Mouse (Mus musculus): ENCODE data around the gene Pik3ip1.

Pik3ip1 gene

GRCm38 (mm10) chr11:3373591-3374292 is 43.5 kb downstream of the Pik3ip1 start:
- in situ Hi-C loops (cut with MboI, MseI) = no loop called here

DNA sequence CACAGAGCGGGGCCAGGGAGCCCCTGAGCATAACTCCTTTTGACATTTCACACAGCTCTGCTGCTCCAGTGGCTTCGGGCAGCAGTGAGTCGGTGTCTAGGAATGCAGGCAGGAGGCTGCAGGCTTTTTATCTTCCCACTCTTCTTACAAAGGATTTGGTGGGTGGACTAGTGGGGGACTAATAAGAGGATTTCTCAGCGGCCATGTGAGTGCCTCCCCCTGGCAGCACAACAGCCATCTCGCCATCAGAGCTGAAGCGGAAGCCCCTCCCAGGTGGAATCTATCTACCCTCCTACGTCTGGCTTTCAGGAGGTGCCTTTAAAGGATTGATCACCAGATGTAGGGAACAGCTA is 44.1 kb downstream of the Pik3ip1 start:
- in situ Hi-C loops (cut with MboI, MseI) = no loop called here

DNA sequence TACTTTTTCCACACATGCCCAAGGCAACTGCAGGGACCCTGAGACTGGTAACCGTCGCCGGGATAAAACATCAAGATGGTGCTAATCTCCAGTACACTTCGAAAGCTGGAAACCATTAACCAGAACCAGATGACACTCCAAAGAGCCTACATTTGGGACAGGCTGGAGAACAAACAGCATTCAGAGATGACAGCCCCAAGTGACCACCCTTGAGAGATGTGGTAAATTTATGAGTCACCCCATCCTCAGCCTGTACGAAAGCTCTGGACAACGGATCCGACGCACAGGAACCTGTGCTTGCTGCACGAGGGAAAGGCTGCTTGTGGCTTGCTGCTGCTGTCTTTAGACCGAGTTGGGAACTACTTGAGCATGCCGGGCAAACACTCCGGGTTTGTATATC is 44.5 kb downstream of the Pik3ip1 start:
- in situ Hi-C loops (cut with MboI, MseI) = no loop called here

- in situ Hi-C loops (cut with MboI, MseI) = no loop called here
These were observed 49.2 kb downstream of the Pik3ip1 start for GRCm38 (mm10) chr11:3379427-3379826.

GRCm38 (mm10) chr11:3381148-3381814 is 51.1 kb downstream of the Pik3ip1 start:
- in situ Hi-C loops (cut with MboI, MseI) = no loop called here

DNA sequence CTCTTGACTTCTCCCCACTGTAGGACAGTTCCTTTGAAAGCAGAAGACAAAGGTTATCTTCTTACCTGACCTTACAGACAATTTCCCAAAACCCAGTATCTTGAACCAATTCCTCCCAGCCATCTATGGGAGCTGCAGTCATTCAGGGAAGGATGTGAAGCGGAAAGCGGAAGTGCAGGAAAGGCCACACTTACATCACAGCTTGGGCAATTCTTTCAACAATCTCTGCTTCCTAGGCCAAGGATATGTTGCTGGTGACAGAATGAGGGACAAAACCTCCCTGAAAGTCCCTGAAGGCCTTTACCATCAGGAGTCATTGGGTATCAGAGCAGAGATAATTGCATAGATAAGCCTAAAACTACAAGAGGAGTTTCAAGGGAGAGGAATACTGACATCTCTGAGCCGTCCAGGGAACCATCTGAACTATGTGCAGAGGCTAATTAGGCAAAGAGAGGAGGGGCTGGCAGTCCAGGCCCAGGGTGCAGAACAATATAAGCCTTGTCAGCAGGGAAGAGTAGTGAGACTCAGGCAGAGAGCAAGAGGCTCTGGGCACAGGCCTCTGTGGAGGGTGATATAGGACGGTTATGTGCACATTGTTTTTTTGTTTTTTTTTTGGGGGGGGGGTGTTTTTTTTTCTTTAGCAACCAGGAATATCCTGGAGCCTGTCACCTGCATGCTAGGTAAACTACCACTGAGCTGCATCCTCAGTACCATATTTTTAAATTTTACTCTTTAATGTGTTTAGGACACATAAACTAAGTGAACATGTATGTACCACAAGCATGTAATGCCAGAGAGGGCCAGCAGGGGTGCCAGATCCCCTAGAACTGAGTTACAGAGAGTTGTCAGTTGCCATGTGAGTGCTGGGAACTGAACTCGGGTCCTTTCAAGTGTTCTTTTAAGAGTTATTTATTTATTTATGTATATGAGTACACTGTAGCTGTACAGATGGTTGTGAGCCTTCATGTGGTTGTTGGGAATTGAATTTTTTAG is 52.7 kb downstream of the Pik3ip1 start:
- in situ Hi-C loops (cut with MboI, MseI) = no loop called here

- in situ Hi-C loops (cut with MboI, MseI) = no loop called here
These were observed 56.8 kb downstream of the Pik3ip1 start for GRCm38 (mm10) chr11:3386941-3387368.

- in situ Hi-C loops (cut with MboI, MseI) = no loop called here
These were observed 57.4 kb downstream of the Pik3ip1 start for GRCm38 (mm10) chr11:3387482-3388196.

DNA sequence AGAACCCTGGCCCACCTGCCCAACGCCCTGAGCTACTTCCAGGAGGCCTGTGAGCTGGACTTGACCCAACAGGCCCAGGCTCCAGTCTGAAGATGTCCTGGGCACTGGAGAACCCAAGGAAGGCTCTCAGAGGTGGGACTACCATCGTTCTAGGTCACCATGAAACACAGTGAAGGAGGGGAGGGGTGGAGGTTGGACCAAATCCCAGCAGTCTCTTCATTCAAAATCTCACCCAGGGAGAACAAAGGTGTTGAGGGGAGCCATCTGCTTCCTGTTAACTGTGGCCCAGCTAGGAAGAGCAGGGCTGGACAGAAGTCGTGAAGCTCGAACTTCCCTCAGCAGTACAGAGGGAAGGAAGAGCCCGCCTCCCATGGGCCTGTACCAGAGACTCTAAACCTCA is 59.8 kb downstream of the Pik3ip1 start:
- in situ Hi-C loops (cut with MboI, MseI) = no loop called here

DNA sequence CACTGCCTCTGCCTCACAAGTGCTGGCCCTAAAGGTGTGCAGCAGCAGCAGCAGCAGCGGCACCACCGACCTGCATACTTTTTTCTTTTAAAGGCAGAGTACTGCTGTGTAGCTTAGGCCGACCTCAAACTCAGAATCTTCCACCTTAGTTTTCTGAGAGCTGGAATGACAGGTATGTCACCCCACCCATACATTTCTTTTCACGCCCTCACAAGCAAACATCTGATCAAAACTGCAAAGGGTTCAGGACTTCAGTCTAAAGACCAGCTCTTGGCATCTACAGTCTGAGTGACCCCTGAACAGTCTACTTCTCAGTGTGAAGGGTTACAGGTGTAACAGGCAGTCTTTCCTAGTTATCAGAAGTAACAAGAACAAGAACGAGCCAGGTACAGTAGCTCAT is 60.6 kb downstream of the Pik3ip1 start:
- in situ Hi-C loops (cut with MboI, MseI) = no loop called here

DNA sequence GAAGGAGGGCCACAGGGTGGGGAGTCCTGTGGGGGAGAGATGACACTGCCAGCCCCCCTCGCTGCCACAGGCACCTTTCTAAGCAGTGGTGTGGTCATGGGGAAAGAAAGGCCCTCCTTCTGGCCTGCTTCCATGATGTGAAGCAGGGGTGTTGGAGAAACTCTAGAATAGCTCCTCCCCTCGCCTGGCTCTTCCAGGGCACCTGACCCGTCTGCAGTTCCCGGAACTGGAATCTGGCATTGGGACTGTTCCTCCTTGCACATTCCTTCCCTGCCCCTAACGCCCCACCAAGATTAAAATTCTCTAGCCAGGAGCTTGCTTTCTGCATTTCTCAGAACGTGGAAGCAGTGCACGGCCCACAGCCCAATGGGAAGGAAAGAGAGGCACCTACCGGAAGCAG is 62.3 kb downstream of the Pik3ip1 start:
- in situ Hi-C loops (cut with MboI, MseI) = no loop called here

Measured in T-helper 17 cell (primary cell).